Mouse (Mus musculus) liver, adult (tissue): ENCODE results near the gene Fzd1.

Experiments used
- GATA4 ChIP-seq: IDR thresholded peaks from 2 replicates; pipeline ENCODE4 v1.6.1; 2014; ENCODE audit warnings: mild to moderate bottlenecking, low read length; ENCODE audit not compliant: insufficient replicate concordance

Fzd1 gene

DNA sequence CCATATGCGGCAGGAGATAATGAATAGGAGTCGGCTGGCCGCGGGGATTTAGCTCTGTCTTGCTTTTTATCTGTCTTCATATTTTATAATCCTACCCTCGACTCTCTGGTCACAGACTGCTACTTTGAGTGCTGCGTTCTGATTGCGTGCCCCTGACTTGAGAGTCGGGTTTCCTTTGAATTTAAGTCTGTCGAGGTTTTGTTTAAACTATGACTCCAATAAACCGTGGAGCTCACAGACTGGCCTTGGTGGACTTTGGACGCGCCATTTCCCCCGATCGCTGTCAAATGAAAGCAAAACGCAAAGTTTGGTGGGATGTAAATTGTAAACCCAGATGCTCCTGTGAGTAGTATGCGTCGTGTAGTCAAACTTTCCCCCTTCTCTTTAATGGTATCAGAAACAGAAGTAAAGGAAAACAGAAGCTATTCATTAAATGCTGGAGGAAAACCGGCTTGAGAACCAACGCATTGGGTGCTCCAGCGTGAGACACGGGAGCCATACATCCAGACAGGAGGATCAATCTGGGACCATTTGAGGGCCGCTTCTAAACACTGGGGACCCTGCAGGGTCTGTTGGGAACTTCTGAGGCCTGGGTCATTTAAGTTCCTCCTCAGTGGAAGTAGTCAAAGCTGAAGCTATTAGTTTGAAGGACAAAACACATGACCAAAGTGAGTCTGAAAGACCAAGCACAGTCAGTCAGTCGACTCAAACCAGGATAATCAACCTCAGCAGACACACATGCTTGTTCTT, 671 bp upstream of the Fzd1 start:
- no peak for TF ChIP-seq GATA4

DNA sequence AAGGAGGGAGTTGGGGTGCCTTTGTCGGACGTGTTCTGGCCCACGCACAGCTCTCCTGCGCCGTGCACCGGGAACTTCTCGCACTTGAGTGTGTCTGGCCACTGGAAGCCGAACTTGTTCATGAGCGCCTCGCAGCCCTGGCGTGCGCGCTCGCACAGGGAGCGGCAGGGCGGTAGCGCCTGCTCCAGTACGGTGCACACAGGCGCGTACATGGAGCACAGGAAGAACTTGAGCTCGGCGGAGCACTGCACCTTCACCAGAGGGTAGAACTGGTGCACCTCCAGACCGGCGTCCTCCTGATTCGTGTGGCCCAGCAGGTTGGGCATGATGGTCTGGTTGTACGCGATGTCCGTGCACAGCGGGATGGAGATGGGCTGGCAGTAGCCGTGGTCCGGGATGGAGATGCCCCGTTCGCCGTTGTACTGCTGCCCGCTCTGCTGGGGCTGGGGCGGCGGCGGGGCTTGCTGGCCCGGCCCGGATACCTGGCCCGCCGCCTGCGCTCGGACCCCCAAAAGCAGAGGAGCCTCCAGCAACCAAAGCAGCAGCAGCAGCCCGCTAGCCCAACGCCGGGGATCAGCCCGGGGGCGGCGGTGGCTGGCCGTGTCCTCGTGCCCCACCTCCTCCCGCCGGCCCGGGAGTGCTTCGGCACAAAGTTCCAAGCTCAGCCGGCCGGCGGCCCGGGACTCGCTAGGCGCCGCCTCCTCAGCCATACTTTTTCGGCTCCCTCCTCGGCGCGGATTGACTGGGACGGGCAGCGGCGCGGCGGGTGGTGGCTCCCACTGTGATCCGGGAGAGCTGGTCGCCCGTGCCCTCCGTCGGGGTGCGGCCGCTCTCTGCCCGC, 744 bp downstream of the Fzd1 start:
- TF ChIP-seq GATA4, result no peak

- no peak for TF ChIP-seq GATA4
These were observed 1.7 kb downstream of the Fzd1 start for GRCm38 (mm10) chr5:4756001-4756681.

DNA sequence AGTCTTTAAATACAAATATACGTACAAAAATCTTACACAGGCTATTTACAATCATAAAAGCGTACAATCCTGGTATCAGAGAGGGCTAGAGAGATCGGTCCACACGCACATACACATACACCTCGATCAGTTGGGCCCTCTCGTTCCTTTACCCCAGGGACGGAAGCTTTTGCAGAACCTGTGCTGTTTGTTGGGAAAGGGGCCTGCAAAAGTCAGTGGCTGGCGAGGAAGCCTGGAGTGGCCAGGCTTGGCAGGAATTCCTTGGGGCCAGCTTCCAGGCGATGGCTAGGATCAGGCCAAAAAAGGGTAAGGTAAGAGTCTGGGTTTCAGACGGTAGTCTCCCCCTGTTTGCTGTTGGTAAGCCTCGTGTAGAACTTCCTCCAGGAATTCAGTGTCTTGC, 2.5 kb downstream of the Fzd1 start:
- no peak for TF ChIP-seq GATA4

GRCm38 (mm10) chr5:4754701-4755281, 3.0 kb downstream of the Fzd1 start:
- TF ChIP-seq GATA4, result no peak

DNA sequence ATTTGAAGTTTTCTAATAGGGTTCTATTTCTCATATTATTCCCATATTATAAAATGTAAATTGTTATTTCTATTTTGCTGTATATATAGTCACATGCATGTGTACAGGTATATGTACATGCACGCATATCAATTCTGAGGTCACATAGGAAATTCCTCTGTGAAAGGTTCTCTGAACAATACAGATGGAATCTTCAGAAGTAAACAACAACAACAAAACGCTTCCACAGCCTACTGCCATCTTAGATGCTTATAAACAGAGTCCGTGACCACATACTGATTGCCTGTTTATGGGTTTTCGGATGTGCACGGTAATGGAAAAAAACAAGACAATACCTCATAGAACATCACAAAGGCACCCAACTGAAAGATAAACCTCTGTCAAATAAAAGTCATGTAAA, 4.7 kb downstream of the Fzd1 start:
- TF ChIP-seq GATA4, result no peak

DNA sequence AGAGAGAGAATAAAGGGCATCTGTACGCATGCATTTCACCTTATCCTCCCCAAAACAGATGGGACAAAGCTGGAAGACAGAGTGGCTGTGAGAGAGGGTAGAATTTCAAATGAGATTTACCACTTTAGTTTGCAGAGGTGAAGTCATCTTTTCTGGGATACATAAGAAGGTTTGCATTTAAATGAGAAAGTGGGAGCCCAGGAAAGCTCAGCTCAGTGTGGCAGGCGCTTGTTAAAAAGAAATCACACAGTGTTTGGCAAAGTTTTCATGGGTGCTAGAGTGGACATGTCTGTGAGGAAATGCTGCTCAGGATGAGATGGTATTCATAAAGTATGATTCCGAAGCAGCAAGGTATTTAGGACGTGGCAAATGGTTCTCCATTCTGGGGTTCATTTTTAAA, 15.1 kb downstream of the Fzd1 start:
- no peak for TF ChIP-seq GATA4

- no peak for TF ChIP-seq GATA4
These were observed 20.8 kb downstream of the Fzd1 start for GRCm38 (mm10) chr5:4737013-4737412.

DNA sequence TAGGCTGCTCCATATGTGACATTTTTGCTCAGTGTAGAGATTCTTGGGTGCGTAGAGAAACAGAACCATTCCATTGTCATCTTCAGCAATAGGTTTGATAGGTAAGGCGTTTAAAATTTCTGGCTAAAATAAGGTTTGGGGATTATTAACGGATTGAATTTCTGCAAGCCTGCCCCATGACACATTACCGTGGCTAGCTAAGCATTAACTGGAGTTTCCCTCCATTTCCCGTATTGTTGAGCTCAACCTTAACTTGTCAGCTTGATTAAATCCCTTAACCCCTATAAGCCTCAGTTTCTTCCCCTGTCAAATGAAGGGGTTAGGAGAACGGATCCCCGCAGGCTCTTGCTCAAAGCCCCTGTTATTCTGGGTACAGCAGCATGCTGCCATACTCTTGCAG, 22.4 kb downstream of the Fzd1 start:
- TF ChIP-seq GATA4, result no peak

DNA sequence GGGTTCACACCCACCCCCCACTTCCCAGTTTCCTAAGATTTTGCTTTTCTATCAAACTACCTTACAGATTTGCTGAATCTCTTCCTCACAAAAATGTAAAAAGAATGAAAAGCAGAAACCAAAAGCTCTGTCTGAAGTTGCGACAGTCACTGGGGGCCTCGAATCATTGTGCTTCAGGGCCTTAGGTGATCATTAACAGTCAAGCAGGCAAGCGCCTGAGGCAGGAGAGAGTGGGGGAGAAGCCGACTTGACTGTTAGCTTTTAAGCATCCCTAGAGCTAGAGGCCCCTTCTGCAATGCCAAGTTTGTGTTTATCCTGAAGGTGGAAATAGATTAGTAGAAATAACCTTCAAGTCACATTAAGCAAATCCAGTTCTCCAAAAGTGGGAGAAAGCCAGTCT, 24.6 kb downstream of the Fzd1 start:
- no peak for TF ChIP-seq GATA4

GRCm38 (mm10) chr5:4732241-4733229, 25.3 kb downstream of the Fzd1 start:
- TF ChIP-seq GATA4, result no peak

GRCm38 (mm10) chr5:4731743-4732215, 26.1 kb downstream of the Fzd1 start:
- no peak for TF ChIP-seq GATA4

DNA sequence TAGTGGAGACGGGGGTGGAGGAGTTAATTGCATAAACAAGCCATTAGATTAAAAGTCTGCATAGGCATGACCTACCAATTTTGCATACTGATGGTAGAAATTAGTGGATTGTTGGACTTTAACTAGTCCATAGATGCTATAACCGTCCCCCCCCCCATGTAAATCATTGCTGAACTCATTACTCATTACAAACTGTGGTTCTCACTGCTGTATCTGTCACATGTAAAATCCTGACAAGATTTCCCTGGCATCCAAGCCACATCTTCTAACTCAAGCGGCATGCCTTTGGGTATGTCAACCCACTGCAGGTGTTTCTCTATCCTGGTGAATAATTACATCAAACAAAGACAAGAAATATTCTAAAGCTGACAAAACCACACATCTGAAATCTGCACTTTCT, 26.8 kb downstream of the Fzd1 start:
- TF ChIP-seq GATA4, result no peak
